Mouse (Mus musculus) lung, adult 18-20 months (tissue): ENCODE measurements at regions not wholly inside any gene's neighbourhood (a gene's known extent, or its start where the extent isn't known, plus 50 kb on each side); places are given as distances from the start of the nearest gene placed in this dataset.
A peak's percentile ranks its signal among the peaks of the same experiment; 100 is the strongest.

ENCODE experiments used
- DNase-seq, 2 experiments: peaks; one replicate each; pipeline ENCODE4 v3.0.0; 2022; ENCODE audit warnings: mixed read lengths in 2 of 2

- no peak for DNase-seq
These were observed 81.9 kb downstream of the Tm2d3 start for GRCm38 (mm10) chr7:65772845-65773244.

- peak; percentile 41 to 70 for DNase-seq
These were observed 83.0 kb downstream of the Tm2d3 start for GRCm38 (mm10) chr7:65773948-65774347.

- DNase-seq, result peak; percentile 59 to 65
These were observed 83.5 kb downstream of the Tm2d3 start for GRCm38 (mm10) chr7:65774388-65775015.

- no peak for DNase-seq
These were observed 84.0 kb downstream of the Tm2d3 start for GRCm38 (mm10) chr7:65775016-65775415.

- DNase-seq, result peak; percentile 64 to 72
These were observed 81.7 kb upstream of the Pcsk6 start for GRCm38 (mm10) chr7:65779716-65780372.

- DNase-seq, result no peak
These were observed 80.8 kb upstream of the Pcsk6 start for GRCm38 (mm10) chr7:65780578-65781370.

GRCm38 (mm10) chr7:65782024-65782423 lies 79.5 kb upstream of the Pcsk6 start:
- peak; percentile 38 to 48 for DNase-seq

GRCm38 (mm10) chr7:65783773-65784172 lies 77.8 kb upstream of the Pcsk6 start:
- DNase-seq, result no peak

- DNase-seq, result no peak
These were observed 74.6 kb upstream of the Pcsk6 start for GRCm38 (mm10) chr7:65786916-65787315.

GRCm38 (mm10) chr7:65787849-65788248 lies 73.7 kb upstream of the Pcsk6 start:
- DNase-seq, result no peak

- DNase-seq, result peak in 1 of 2 experiments; percentile 40
These were observed 71.3 kb upstream of the Pcsk6 start for GRCm38 (mm10) chr7:65790264-65790663.

- no peak for DNase-seq
These were observed 69.2 kb upstream of the Pcsk6 start for GRCm38 (mm10) chr7:65792187-65792823.

- DNase-seq, result peak in 1 of 2 experiments; percentile 14
These were observed 59.2 kb upstream of the Pcsk6 start for GRCm38 (mm10) chr7:65802306-65802705.

GRCm38 (mm10) chr7:65802806-65803205 lies 58.7 kb upstream of the Pcsk6 start:
- peak; percentile 79 to 89 for DNase-seq

GRCm38 (mm10) chr7:65803422-65804303 lies 57.9 kb upstream of the Pcsk6 start:
- DNase-seq, result peak in 1 of 2 experiments; percentile 33
